Mouse (Mus musculus): ENCODE measurements around the gene Ddx39b. TPM values are rescaled to one million over a fixed set of nuclear protein-coding genes. Genes with fewer than 3 reads are reported as not detected.
A peak's percentile ranks its signal among the peaks of the same experiment; 100 is the strongest.
"Not testable (repeated sequence)": the region's sequence is repeated elsewhere in the genome, so short reads cannot be mapped to it uniquely, and the experiment has no call there.

Ddx39b gene
- total RNA-seq, 2 experiments from 2014 or later: 193 to 314 TPM

DNA sequence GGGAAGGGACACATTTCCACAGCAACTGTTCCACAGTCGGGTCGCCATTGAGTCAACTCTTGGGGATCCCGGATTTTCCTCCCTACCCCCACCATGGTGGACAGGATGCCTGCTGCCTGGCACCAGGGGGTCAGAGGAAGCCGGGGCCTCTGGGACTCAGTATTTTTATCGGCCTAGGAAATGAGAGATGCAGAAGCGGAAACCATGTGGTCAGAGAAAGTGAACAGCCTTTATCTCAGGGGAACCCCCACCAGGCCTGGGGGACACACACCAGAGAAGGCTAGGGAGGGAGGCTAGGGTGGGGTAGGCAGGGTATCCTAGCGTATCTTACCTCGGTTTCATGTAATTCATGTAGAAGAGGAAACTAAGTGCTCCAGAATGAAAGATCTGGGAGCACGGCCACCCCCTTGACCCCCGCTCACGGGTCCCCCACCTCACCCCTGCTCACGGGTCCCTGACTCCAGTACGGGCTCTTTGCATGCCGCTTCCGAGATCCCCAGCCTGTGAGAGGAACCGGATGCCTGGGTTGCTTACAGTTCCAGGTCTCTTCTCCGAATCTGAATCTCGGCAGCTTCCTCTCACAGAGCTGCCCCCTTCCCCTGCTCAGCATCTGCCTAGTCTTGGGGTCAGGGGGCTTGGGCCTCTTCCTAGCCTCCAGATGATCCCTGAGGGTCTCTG is 22.9 kb upstream of the Ddx39b start:
- ATAC-seq (replicated peaks; ENCODE audit: poor library complexity): peak; percentile 38

GRCm38 (mm10) chr17:35219601-35220041 is 21.9 kb upstream of the Ddx39b start:
- ATAC-seq (replicated peaks; ENCODE audit: poor library complexity): peak; percentile 71

DNA sequence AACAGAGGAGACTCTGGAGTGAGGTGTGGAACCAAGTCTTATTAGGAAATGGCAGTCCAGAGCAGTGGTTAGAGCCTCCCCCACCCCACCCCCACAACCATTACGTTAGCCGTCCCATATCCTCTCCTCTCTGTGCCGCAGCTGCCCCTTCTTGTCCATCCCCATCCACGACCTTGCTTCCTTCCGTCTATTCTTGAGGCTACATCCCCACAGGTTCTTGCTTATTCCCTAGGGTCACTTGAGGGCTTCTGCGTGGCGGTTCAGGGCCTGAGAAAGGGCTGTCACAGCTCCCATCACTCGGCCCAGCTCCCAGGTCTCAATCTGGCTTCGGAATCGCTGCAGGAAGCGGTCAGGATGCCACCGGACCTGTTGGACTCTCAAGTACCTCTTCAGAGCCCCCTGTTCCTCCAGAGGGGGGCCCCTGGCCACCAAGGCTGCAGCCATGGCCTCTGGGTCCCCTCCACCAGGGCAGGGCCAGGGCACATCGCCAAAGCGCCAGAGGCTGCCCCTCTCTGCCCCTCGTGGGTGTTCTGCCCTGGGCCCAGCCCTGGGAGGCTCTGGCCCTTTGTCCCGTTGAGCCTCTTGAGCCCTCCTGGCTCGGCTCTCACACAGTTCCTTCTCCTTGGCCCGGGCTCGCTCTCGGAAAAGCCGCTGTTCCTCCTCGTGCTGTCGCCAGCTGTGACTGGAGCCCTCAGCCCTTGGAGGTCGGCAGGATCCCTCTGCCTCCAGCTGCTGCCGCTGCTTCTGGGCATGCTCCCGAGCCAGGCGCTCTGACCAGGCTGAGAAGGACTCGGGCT is 21.2 kb upstream of the Ddx39b start, which contains the start of gene Gm16181:
Gene Gm16181 (plus strand): TSS at position 679 of the 797 bp plus-strand sequence.
- ATAC-seq (replicated peaks; ENCODE audit: poor library complexity): peak; percentile 12; the same call in 1 of the 2 replicates

DNA sequence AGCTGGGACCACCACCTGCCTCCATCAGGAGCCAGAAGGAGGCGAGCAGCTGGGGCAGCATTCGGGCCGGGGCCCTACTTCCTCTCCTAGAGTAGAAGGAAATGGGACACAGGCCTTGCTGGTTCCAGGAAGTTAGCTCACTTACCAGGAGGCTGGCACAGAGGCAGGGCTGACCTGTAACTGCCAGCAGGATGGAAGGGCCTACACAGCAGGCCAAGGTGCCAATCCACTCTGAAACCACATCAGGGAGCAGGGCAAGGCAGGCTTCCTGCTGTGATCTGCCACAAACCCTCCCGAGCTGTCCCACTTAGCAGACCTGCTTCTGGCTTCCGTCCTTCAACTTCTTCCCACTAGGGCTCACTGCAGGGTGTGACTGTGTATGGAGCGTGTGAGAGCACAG is 19.2 kb upstream of the Ddx39b start:
- ATAC-seq (replicated peaks; ENCODE audit: poor library complexity): peak; percentile 49

GRCm38 (mm10) chr17:35224641-35225040 is 16.9 kb upstream of the Ddx39b start:
- ATAC-seq (replicated peaks; ENCODE audit: poor library complexity): no peak

DNA sequence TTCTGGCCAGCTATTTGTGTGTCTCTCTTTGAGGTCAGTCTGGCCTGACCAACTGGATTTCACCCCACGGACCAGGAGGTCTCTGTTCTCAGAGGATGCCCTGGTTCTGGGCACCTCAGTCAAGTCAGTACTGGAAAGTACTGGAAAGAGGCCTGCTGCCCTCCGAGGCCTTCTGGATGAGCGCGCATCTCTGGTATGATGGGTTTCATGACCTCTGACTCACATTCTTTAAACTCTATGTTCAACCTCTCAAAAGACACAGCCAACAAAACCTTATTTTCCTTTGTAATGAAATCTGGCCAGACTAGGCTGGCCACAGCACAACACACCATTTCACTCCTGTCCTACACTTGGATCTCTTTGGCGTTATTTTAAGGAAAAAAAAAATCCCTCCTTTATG is 16.1 kb upstream of the Ddx39b start:
- ATAC-seq (replicated peaks; ENCODE audit: poor library complexity): no peak

- ATAC-seq (replicated peaks; ENCODE audit: poor library complexity): no peak
Measured at GRCm38 (mm10) chr17:35226561-35227046, 14.9 kb upstream of the Ddx39b start.

- peak; percentile 32 for ATAC-seq (replicated peaks; ENCODE audit: poor library complexity)
Measured at GRCm38 (mm10) chr17:35231022-35231421, 10.5 kb upstream of the Ddx39b start.

GRCm38 (mm10) chr17:35232043-35232442 is 9.5 kb upstream of the Ddx39b start:
- peak; percentile 32 for ATAC-seq (replicated peaks; ENCODE audit: poor library complexity)

- ATAC-seq (replicated peaks; ENCODE audit: poor library complexity): no peak
Measured at GRCm38 (mm10) chr17:35232659-35233058, 8.9 kb upstream of the Ddx39b start.

GRCm38 (mm10) chr17:35233114-35233980 is 8.2 kb upstream of the Ddx39b start, which contains the start of gene Atp6v1g2:
Atp6v1g2 (plus strand) TSS chr17:35233660.
- ATAC-seq (replicated peaks; ENCODE audit: poor library complexity): no peak

DNA sequence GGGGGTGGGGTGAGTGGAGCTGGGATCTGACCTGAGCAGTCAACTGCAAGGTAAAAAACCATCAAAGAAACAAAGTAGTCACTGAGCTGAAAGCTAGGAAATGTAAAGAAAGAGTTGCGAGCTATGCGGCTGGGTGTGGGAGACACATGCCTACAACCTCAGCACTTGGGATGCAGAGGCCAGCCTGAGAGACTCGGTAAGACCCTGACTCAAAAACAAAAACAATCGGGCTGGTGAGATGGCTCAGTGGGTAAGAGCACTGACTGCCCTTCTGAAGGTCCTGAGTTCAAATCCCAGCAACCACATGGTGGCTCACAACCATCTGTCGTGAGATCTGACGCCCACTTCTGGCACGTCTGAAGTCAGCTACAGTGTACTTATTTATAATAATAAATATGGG is 7.5 kb upstream of the Ddx39b start:
- not testable (repeated sequence) for ATAC-seq (replicated peaks; ENCODE audit: poor library complexity)

GRCm38 (mm10) chr17:35234903-35235302 is 6.6 kb upstream of the Ddx39b start:
- ATAC-seq (replicated peaks; ENCODE audit: poor library complexity): no peak

DNA sequence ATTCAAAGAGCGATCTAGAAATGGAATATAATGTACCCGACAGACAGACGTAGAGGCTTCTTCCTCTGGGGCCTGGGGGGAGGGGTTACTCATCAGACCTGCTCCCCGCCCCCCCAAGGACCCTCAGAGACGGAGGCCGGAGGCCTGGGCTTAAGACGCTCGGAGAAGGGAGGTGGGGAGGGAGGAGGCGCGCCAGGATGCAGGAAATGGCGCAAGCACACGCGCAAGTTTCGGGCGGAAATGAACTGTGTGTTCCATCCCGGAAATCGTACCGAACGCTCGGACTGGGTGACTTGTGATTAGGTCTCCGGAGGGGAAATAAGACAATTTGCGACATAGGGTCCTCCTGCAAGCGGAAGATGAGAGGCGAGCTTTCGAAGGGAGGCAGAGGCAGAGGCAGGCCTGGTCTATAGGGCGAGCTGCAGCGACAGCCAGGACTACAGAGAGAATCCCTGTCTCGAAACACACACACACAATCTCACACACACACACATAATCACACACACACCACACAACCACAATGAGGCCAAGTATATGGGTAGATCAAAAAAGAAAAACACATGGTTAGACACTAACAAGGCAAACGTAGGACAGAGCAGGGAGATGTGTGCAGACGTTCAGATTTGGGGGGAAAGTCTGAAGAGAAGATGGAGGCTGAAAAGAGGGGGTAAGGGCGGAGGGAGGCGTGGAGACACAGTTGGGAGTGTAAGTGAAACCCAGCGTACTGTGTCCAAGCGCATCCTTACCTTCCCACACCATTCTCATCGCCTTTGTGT is 5.7 kb upstream of the Ddx39b start, which contains the start of gene Nfkbil1:
Gene Nfkbil1 (minus strand): TSS at position 179 of the 776 bp plus-strand sequence.
- ATAC-seq (replicated peaks; ENCODE audit: poor library complexity): peak; percentile 69

DNA sequence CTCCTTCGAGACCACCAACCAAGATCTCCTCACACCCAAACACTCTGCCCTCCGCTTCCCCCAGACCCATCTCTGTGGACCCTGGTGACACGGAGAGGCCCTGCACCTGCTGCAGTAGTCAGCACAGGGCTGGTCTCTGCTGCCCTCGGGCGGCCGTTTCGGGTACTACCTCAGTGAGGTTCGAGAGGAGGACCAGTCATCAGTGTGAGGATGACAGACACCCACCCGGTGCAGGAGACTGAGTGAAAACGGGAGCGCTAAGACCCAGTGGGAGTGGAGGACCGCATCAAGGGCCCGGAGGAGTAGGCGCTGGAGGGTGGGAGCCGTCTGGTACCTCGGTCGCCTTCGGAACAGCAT is 5.2 kb upstream of the Ddx39b start:
- ATAC-seq (replicated peaks; ENCODE audit: poor library complexity): peak; percentile 72

- no peak for ATAC-seq (replicated peaks; ENCODE audit: poor library complexity)
Measured at GRCm38 (mm10) chr17:35236996-35237395, 4.5 kb upstream of the Ddx39b start.

DNA sequence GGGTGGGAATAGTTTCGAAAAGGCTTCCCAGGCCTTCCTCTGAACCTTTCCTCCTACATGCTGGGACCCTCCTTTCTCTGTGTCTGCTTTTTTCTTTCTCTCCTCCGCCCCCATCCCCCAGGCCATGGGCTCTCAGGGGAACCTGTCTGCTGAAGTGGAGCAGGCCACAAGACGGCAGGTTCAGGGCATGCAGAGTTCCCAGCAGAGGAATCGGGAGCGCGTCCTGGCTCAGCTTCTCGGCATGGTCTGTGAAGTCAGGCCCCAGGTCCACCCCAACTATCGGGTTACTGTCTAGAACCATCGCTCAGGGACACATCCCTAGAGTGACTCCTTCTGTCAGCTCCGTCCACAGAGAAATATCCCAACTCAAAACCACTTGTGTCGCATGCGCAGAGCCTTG is 4.0 kb upstream of the Ddx39b start:
- no peak for ATAC-seq (replicated peaks; ENCODE audit: poor library complexity)

DNA sequence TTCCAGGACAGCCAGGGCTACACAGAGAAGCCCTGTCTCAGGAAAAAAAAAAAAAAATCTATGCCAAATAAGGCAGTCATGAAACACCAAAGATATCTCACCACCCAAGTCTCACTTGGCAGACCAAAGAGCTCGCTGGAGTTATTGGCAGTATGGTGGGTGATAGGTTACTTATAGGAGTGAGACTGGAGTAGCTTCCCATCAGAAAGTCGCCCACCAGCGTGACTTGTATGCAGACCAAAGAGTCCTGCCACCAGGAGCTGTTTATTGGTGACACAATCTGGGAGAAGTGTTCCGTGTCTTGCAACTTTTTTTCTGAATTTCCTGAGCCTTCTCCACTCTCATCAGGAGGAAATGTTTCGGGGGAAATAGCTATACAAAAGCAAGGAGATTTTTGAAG is 1.8 kb upstream of the Ddx39b start:
- no peak for ATAC-seq (replicated peaks; ENCODE audit: poor library complexity)

DNA sequence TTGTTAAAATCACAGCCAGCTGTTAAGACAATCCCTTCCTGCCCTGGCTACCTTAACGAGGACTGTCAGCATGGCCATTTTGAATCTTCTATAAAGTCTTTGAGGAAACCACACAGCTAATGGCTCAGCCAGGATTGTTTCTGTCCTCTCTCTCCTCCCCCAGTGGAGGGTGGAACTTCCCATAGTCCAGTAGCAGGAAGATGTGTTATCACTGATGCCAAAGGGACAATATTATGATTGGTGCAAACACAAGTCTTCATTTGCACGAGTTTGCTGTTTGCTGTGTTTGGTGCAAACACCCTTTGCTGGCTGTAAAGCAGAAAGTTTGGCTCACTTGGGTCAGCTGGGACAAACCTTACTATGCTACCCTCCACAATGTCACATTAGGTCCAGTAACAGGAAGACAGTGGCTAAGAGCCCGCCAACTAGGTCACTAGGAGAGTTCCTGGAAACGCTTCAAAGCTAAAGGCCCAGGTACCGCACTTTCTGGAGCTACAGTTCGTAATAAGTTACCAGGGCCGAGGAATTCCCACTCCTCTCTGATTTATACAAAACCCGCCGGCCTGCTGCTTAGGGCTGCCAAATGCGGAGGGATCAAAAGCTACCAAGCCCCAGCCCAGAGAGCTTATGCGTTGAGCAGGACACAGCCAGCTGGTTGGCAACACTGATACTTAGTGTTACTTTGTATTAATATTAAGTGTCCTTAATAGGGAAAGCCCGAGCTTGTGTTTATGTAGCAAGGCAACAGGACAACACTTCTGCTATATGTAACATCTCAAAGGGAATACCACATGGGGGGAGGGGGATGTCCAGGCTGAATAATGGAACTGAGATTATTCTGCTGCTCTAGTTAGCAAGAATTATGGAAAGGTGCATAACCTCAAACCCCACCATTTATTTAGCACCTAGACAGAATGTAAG is 902 bp upstream of the Ddx39b start:
- ATAC-seq (replicated peaks; ENCODE audit: poor library complexity): no peak

Measured in megakaryocyte progenitor cell, adult 5-6 weeks (primary cell).